In genomic region chr13:48562336-48562735, GRCm38 (mm10) we compare ENCODE assay signal across 15 mouse cellular contexts. TPM values are rescaled to one million over a fixed set of nuclear protein-coding genes. Genes with fewer than 3 reads are reported as not detected.
"Had no signal": no experiment of that assay in that cellular context is flagged by ENCODE, and none has a peak within 500 bp of the region (broad histone marks: within the 10 kb centered on the region; RNA-seq: fewer than 3 reads in every experiment).

No protein-coding gene starts in this region.

- H3K27ac ChIP-seq: left cerebral cortex, adult 2 months; limb, embryonic 12.5 days; liver, embryonic 15.5 days; midbrain, embryonic 13.5 days; neural tube, embryonic 15.5 days had no signal

- H3K9ac ChIP-seq: limb, embryonic 12.5 days; liver, embryonic 15.5 days; midbrain, embryonic 13.5 days; neural tube, embryonic 15.5 days had no signal

- DNase-seq: kidney, postnatal 25 days; lung, adult 2 months; lung, postnatal 36 days; right cerebral cortex, adult 18-20 months; right cerebral cortex, postnatal 25 days; thymus, postnatal 36 days had no signal

- H3K9me3 ChIP-seq: limb, embryonic 12.5 days; liver, embryonic 15.5 days; midbrain, embryonic 13.5 days; neural tube, embryonic 15.5 days had no signal

- H3K27me3 ChIP-seq: limb, embryonic 12.5 days; liver, embryonic 15.5 days; midbrain, embryonic 13.5 days; neural tube, embryonic 15.5 days had no signal

- H3K4me3 ChIP-seq: left cerebral cortex, adult 2 months; limb, embryonic 12.5 days; liver, embryonic 15.5 days; midbrain, embryonic 13.5 days; myocyte; neural tube, embryonic 15.5 days had no signal

- ATAC-seq: lung, postnatal 0 days; midbrain, embryonic 13.5 days had no signal

- H3K4me1 ChIP-seq: liver, embryonic 15.5 days had no signal

- H3K4me2 ChIP-seq: limb, embryonic 12.5 days; liver, embryonic 15.5 days; midbrain, embryonic 13.5 days; neural tube, embryonic 15.5 days had no signal

- H3K36me3 ChIP-seq: limb, embryonic 12.5 days; liver, embryonic 15.5 days; midbrain, embryonic 13.5 days; neural tube, embryonic 15.5 days had no signal

RNA-seq across cellular contexts. Expression of gene A830005F24Rik, which starts 49.0 kb away (rescaled TPM):
- total RNA-seq: liver, adult 2 months had no signal
- polyA plus RNA-seq: liver, adult 2 months; lung, adult 2 months; small intestine, adult 2 months had no signal
